34 mouse cellular contexts compared by ENCODE assay signal in genomic region chr4:139164082-139164481, GRCm38 (mm10).
"Had no signal": no experiment of that assay in that cellular context is flagged by ENCODE, and none has a peak within 500 bp of the region (broad histone marks: within the 10 kb centered on the region; RNA-seq: fewer than 3 reads in every experiment).

No protein-coding gene starts in this region.

- H3K36me3 ChIP-seq: heart, embryonic 12.5 days; heart, embryonic 13.5 days; heart, embryonic 15.5 days; hindbrain, embryonic 10.5 days; hindbrain, embryonic 12.5 days; hindbrain, embryonic 13.5 days; hindbrain, embryonic 15.5 days; intestine, embryonic 15.5 days; kidney, embryonic 15.5 days had no signal

- H3K9ac ChIP-seq: heart, embryonic 12.5 days; heart, embryonic 13.5 days; heart, embryonic 15.5 days; hindbrain, embryonic 12.5 days; hindbrain, embryonic 13.5 days; hindbrain, embryonic 14.5 days; hindbrain, embryonic 15.5 days; intestine, embryonic 15.5 days; kidney, embryonic 15.5 days had no signal

- ATAC-seq: hindbrain, embryonic 16.5 days; hindbrain, postnatal 0 days; inflammation-experienced regulatory T-cells, adult 6 months; intestine, embryonic 15.5 days; intestine, embryonic 16.5 days; intestine, postnatal 0 days had no signal

- DNase-seq: heart, postnatal 10 days; heart, postnatal 14 days; heart, postnatal 36 days; heart, postnatal 4 days; kidney, adult 11 months; kidney, adult 18-20 months; kidney, adult 2 months; kidney, adult 8-10 months; kidney, adult 9 months; kidney, postnatal 10 days; kidney, postnatal 14 days; kidney, postnatal 25 days; kidney, postnatal 36 days; kidney, postnatal 4 days; layer of hippocampus, adult 9-11 months; layer of hippocampus, postnatal 36 days had no signal

- H3K4me3 ChIP-seq: heart, embryonic 12.5 days; heart, embryonic 13.5 days; heart, embryonic 15.5 days; hindbrain, embryonic 10.5 days; hindbrain, embryonic 12.5 days; hindbrain, embryonic 13.5 days; hindbrain, embryonic 15.5 days; intestine, embryonic 15.5 days; kidney, embryonic 15.5 days; layer of hippocampus, adult 2 months had no signal

- H3K9me3 ChIP-seq: heart, embryonic 12.5 days; heart, embryonic 13.5 days; heart, embryonic 15.5 days; hindbrain, embryonic 10.5 days; hindbrain, embryonic 12.5 days; hindbrain, embryonic 13.5 days; hindbrain, embryonic 15.5 days; intestine, embryonic 15.5 days; kidney, embryonic 15.5 days had no signal

- H3K4me1 ChIP-seq: heart, embryonic 12.5 days; heart, embryonic 13.5 days; heart, embryonic 15.5 days; hindbrain, embryonic 10.5 days; hindbrain, embryonic 12.5 days; hindbrain, embryonic 13.5 days; hindbrain, embryonic 15.5 days; intestine, embryonic 15.5 days had no signal

- H3K4me2 ChIP-seq: heart, embryonic 11.5 days; heart, embryonic 12.5 days; heart, embryonic 13.5 days; heart, embryonic 15.5 days; hindbrain, embryonic 12.5 days; hindbrain, embryonic 13.5 days; hindbrain, embryonic 14.5 days; hindbrain, embryonic 15.5 days; intestine, embryonic 15.5 days; kidney, embryonic 15.5 days had no signal

- H3K27ac ChIP-seq: heart, embryonic 13.5 days; heart, embryonic 15.5 days; hindbrain, embryonic 10.5 days; hindbrain, embryonic 12.5 days; hindbrain, embryonic 13.5 days; hindbrain, embryonic 14.5 days; hindbrain, embryonic 15.5 days; hindbrain, postnatal 0 days; intestine, embryonic 15.5 days; kidney, embryonic 15.5 days; kidney, postnatal 0 days; layer of hippocampus, adult 2 months had no signal

- H3K27me3 ChIP-seq: heart, embryonic 12.5 days; heart, embryonic 13.5 days; heart, embryonic 15.5 days; hindbrain, embryonic 12.5 days; hindbrain, embryonic 13.5 days; hindbrain, embryonic 15.5 days; intestine, embryonic 15.5 days; kidney, embryonic 15.5 days had no signal
